ENCODE assay signal across 10 mouse cellular contexts in the genomic region with DNA sequence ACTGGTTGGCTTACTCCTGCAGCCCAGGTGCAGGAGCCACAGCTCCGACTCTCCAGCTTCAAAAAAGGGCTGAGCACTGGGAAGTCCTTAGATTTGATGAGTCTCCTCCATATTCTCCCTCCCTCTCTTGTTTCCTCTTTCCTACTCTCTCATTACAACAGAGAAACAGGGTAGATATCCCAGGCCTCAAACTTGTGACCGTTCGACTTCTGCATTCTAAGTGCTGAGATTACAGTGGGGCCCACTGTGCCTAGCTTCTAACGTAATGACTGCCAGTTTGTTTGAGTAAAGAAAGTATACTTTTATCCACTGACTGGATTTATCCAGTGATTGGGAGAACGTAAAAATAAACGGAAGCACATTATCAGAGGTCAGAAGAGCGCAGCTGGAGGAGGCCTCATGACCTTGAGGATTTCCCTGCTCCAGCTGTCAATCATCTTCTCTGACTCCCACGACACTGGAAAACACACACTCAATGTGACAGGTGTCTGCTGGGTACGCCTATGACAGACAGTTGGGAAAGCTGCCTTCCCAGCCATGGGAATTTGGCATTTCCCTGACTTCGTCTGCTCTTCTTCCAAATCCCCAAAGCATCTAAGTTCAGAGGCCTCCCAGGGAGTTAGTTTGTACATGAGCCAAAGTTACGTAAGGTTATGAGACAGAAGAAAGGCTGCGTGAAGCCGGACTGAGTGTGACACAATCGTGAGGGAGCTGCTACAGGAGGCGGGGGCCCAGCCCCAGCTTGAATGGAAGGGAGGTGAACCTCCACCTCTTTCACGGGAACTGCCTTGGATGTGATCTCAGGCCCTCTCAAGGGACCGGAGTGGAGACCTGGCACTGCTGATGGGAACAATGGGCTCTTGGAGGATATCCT. TPM values are rescaled to one million over a fixed set of nuclear protein-coding genes. Genes with fewer than 3 reads are reported as not detected.
A peak's percentile ranks its signal among the peaks of the same experiment; 100 is the strongest.
DNase-seq lines count a peak whose midpoint lies in the region; ATAC-seq and TF ChIP-seq lines count a peak whose summit lies in the region.
"Had no signal": no experiment of that assay in that cellular context is flagged by ENCODE, and none has a peak within 500 bp of the region (broad histone marks: within the 10 kb centered on the region; RNA-seq: fewer than 3 reads in every experiment).

No protein-coding gene starts in this region.

- no peaks in the 10 kb centered on the region for H3K9me3 ChIP-seq in E14TG2a.4 (ENCODE audit: low read length)
- H3K9me3 ChIP-seq in heart, embryonic 10.5 days = no peaks in the 10 kb centered on the region
- H3K9me3 ChIP-seq in lung, postnatal 0 days (ENCODE audit: low read length) = no peaks in the 10 kb centered on the region
- H3K9me3 ChIP-seq in midbrain, embryonic 15.5 days = no peaks in the 10 kb centered on the region

- H3K4me3 ChIP-seq in E14TG2a.4 (replicated peaks; ENCODE audit: low read length) = peak overlapping the region; percentile 23; the same call in 1 of the 2 replicates
- H3K4me3 ChIP-seq in heart, embryonic 10.5 days = no peak overlapping the region
- H3K4me3 ChIP-seq in lung, postnatal 0 days (ENCODE audit: low read depth, low read length) = no peak overlapping the region
- no peak overlapping the region for H3K4me3 ChIP-seq in midbrain, embryonic 15.5 days
- H3K4me3 ChIP-seq: heart, adult 2 months had no signal

- no peak overlapping the region for H3K9ac ChIP-seq in lung, postnatal 0 days (replicated peaks; ENCODE audit: low read depth)
- no peak overlapping the region for H3K9ac ChIP-seq in midbrain, embryonic 15.5 days

- peak; percentile 83 for ATAC-seq in lung, postnatal 0 days
- no peak for ATAC-seq in midbrain, embryonic 15.5 days (replicated peaks)

- 53% methylated on average over 17 of the region's 17 CpGs for WGBS in heart, embryonic 10.5 days
- WGBS in lung, postnatal 0 days = 28% methylated on average over 17 of the region's 17 CpGs
- WGBS in midbrain, embryonic 15.5 days = 67% methylated on average over 17 of the region's 17 CpGs

- DNase-seq in cerebellum, adult 9-11 months = peak; percentile 3
- no peak for DNase-seq in cerebellum, adult 9-10 months
- no peak for DNase-seq in heart, embryonic 10.5 days (ENCODE audit: low spot score)
- peak; percentile 82 for DNase-seq in lung, postnatal 0 days (ENCODE audit: low spot score)
- DNase-seq in right cerebral cortex, adult 18-20 months = no peak
- DNase-seq in gastrocnemius, postnatal 4 days (ENCODE audit: low spot score in 2 of 2) = no peak
- DNase-seq: thymus, postnatal 4 days had no signal

- peaks cover 14% of the 10 kb centered on the region for H3K4me1 ChIP-seq in E14TG2a.4 (replicated peaks; ENCODE audit: low read depth, low read length)
- peaks cover 17% of the 10 kb centered on the region for H3K4me1 ChIP-seq in heart, embryonic 10.5 days
- H3K4me1 ChIP-seq in lung, postnatal 0 days (ENCODE audit: insufficient read depth, low read depth, low read length) = peaks cover 6% of the 10 kb centered on the region; the same call in 1 of the 2 replicates
- no peaks in the 10 kb centered on the region for H3K4me1 ChIP-seq in midbrain, embryonic 15.5 days

- H3K27ac ChIP-seq in heart, embryonic 10.5 days = 0 out of 2 replicates have a peak overlapping the region, but pooled peaks have one; percentile 24
- no peak overlapping the region for H3K27ac ChIP-seq in lung, postnatal 0 days (ENCODE audit: low read length)
- H3K27ac ChIP-seq in midbrain, embryonic 15.5 days = no peak overlapping the region
- H3K27ac ChIP-seq: heart, adult 2 months had no signal

- H3K4me2 ChIP-seq in lung, postnatal 0 days (replicated peaks; ENCODE audit: low read depth, low read length) = no peak overlapping the region
- H3K4me2 ChIP-seq in midbrain, embryonic 15.5 days = no peak overlapping the region

- TF ChIP-seq CTCF in E14TG2a.4 (conservative IDR thresholded peaks at IDR 0.05; ENCODE audit: low read length) = no peak
- TF ChIP-seq CTCF in lung, postnatal 0 days (IDR thresholded peaks at IDR 0.05) = no peak

- H3K27me3 ChIP-seq in E14TG2a.4 (ENCODE audit: insufficient read depth, low read length) = peaks cover 7% of the 10 kb centered on the region; the same call in 1 of the 2 replicates
- 0 out of 2 replicates have a peak, but pooled peaks cover 5% of the 10 kb centered on the region for H3K27me3 ChIP-seq in heart, embryonic 10.5 days (ENCODE audit: insufficient read depth, poor library complexity, severe bottlenecking)
- no peaks in the 10 kb centered on the region for H3K27me3 ChIP-seq in lung, postnatal 0 days (replicated peaks; ENCODE audit: insufficient read depth, low read length)
- no peaks in the 10 kb centered on the region for H3K27me3 ChIP-seq in midbrain, embryonic 15.5 days (replicated peaks)

- TF ChIP-seq EP300 in lung, postnatal 0 days (IDR thresholded peaks at IDR 0.05) = no peak

- no peaks in the 10 kb centered on the region for H3K36me3 ChIP-seq in E14TG2a.4 (ENCODE audit: insufficient read depth, low read length)
- H3K36me3 ChIP-seq in heart, embryonic 10.5 days = no peaks in the 10 kb centered on the region
- no peaks in the 10 kb centered on the region for H3K36me3 ChIP-seq in lung, postnatal 0 days (ENCODE audit: insufficient read depth, low read length)
- no peaks in the 10 kb centered on the region for H3K36me3 ChIP-seq in midbrain, embryonic 15.5 days (replicated peaks)

RNA-seq across cellular contexts. Expression of a gene that starts 31.2 kb away (rescaled TPM):
- 1.2 TPM in 2 replicates for polyA plus RNA-seq in heart, embryonic 10.5 days (2016; fragmentation: Nextera tagmentation; extraction: Ambion mirVana)
- 2.6 and 3.0 TPM in 2 replicates for polyA plus RNA-seq in lung, postnatal 0 days (2015; fragmentation: Nextera tagmentation; extraction: Ambion mirVana)
- polyA plus RNA-seq in midbrain, embryonic 15.5 days (2015; fragmentation: Nextera tagmentation; extraction: Ambion mirVana) = 3.6 and 5.4 TPM in 2 replicates
- 1 to 10 TPM in 1 of 2 experiments, under 1 TPM in 1; 0.80 to 1.4 TPM for total RNA-seq in gastrocnemius, postnatal 4 days (2021)

Comparison
In these comparisons a context has a peak if more than half of its experiments do, and no peak if none do; other contexts are left out.
1. DNase-seq: peak in cerebellum, adult 9-11 months (single experiment) and lung, postnatal 0 days (single experiment); none in cerebellum, adult 9-10 months (single experiment), heart, embryonic 10.5 days (single experiment), right cerebral cortex, adult 18-20 months (single experiment) and gastrocnemius, postnatal 4 days (0 of 2).